Mouse (Mus musculus): ENCODE results near the gene Phactr1. TPM values are rescaled to one million over a fixed set of nuclear protein-coding genes. Genes with fewer than 3 reads are reported as not detected.

Gene Phactr1
- total RNA-seq, 4 experiments from 2014 or later, result 3.8 to 9.0 (median 6.7) TPM

GRCm38 (mm10) chr13:42757654-42758400, 77.4 kb downstream of the Phactr1 start:
- no peak for DNase-seq (ENCODE audit: low spot score)

GRCm38 (mm10) chr13:42759170-42759569, 78.7 kb downstream of the Phactr1 start:
- DNase-seq (ENCODE audit: low spot score), result no peak

GRCm38 (mm10) chr13:42760907-42761544, 80.6 kb downstream of the Phactr1 start:
- no peak for DNase-seq (ENCODE audit: low spot score)

GRCm38 (mm10) chr13:42772314-42772713, 91.9 kb downstream of the Phactr1 start:
- no peak for DNase-seq (ENCODE audit: low spot score)

- no peak for DNase-seq (ENCODE audit: low spot score)
Observed at GRCm38 (mm10) chr13:42774040-42774439, 93.6 kb downstream of the Phactr1 start.

GRCm38 (mm10) chr13:42782151-42782550, 101.7 kb downstream of the Phactr1 start:
- no peak for DNase-seq (ENCODE audit: low spot score)

- no peak for DNase-seq (ENCODE audit: low spot score)
Observed at GRCm38 (mm10) chr13:42789221-42789620, 108.8 kb downstream of the Phactr1 start.

- DNase-seq (ENCODE audit: low spot score), result no peak
Observed at GRCm38 (mm10) chr13:42792279-42792678, 111.9 kb downstream of the Phactr1 start.

- DNase-seq (ENCODE audit: low spot score), result no peak
Observed at GRCm38 (mm10) chr13:42800523-42800922, 120.1 kb downstream of the Phactr1 start.

- DNase-seq (ENCODE audit: low spot score), result no peak
Observed at GRCm38 (mm10) chr13:42804314-42804713, 123.9 kb downstream of the Phactr1 start.

- no peak for DNase-seq (ENCODE audit: low spot score)
Observed at GRCm38 (mm10) chr13:42812762-42813161, 132.3 kb downstream of the Phactr1 start.

- DNase-seq (ENCODE audit: low spot score), result peak; percentile 48
Observed at GRCm38 (mm10) chr13:42818378-42818777, 138.0 kb downstream of the Phactr1 start.

GRCm38 (mm10) chr13:42820513-42820912, 140.1 kb downstream of the Phactr1 start:
- DNase-seq (ENCODE audit: low spot score), result no peak

GRCm38 (mm10) chr13:42821426-42822106, 141.1 kb downstream of the Phactr1 start:
- no peak for DNase-seq (ENCODE audit: low spot score)

GRCm38 (mm10) chr13:42822545-42822944, 142.1 kb downstream of the Phactr1 start:
- DNase-seq (ENCODE audit: low spot score), result peak; percentile 82

- no peak for DNase-seq (ENCODE audit: low spot score)
Observed at GRCm38 (mm10) chr13:42823875-42824274, 143.5 kb downstream of the Phactr1 start.

GRCm38 (mm10) chr13:42826602-42827001, 146.2 kb downstream of the Phactr1 start:
- peak; percentile 21 for DNase-seq (ENCODE audit: low spot score)

GRCm38 (mm10) chr13:42828978-42829377, 148.6 kb downstream of the Phactr1 start:
- DNase-seq (ENCODE audit: low spot score), result peak; percentile 66

GRCm38 (mm10) chr13:42835441-42835840, 155.0 kb downstream of the Phactr1 start:
- peak; percentile 18 for DNase-seq (ENCODE audit: low spot score)

- no peak for DNase-seq (ENCODE audit: low spot score)
Observed at GRCm38 (mm10) chr13:42839358-42839757, 158.9 kb downstream of the Phactr1 start.

- no peak for DNase-seq (ENCODE audit: low spot score)
Observed at GRCm38 (mm10) chr13:42852086-42852485, 171.7 kb downstream of the Phactr1 start.

- DNase-seq (ENCODE audit: low spot score), result no peak
Observed at GRCm38 (mm10) chr13:42853900-42854595, 173.6 kb downstream of the Phactr1 start.

All from heart, adult 8-10 months (tissue).